Mouse (Mus musculus): ENCODE results near the gene Taf1a. TPM values are rescaled to one million over a fixed set of nuclear protein-coding genes. Genes with fewer than 3 reads are reported as not detected.
"Not testable (repeated sequence)": the region's sequence is repeated elsewhere in the genome, so short reads cannot be mapped to it uniquely, and the experiment has no call there.

Taf1a gene
- polyA plus RNA-seq (2015; fragmentation: Nextera tagmentation; extraction: Ambion mirVana): 3.9 TPM in 2 replicates

- Histone ChIP-seq H3K27me3 (ENCODE audit: control insufficient read depth, insufficient read depth, low read depth, low read length) (no peaks in the 10 kb centered on the region), H3K9ac (ENCODE audit: low read depth, low read length) (peak within 1 kb of the TSS; percentile 46), H3K4me3 (ENCODE audit: low read depth, low read length) (peak within 1 kb of the TSS; percentile 79), H3K36me3 (ENCODE audit: control insufficient read depth, insufficient read depth) (no peaks in the 10 kb centered on the region; the same call in 1 of the 2 replicates), H3K4me1 (ENCODE audit: control insufficient read depth, low read depth, low read length) (peaks cover 9% of the 10 kb centered on the region), H3K27ac (ENCODE audit: low read length) (no peak within 1 kb of the TSS), H3K4me2 (ENCODE audit: low read depth, low read length) (peak within 1 kb of the TSS; percentile 84), H3K9me3 (replicated peaks; ENCODE audit: control insufficient read depth, low read length) (no peaks in the 10 kb centered on the region)
- WGBS (ENCODE audit: insufficient replicate concordance): 5% methylated on average over 44 of the region's 44 CpGs
- peak; percentile 100 for ATAC-seq (ENCODE audit: low read depth)
These were observed at the start of gene Taf1a for GRCm38 (mm10) chr1:183388426-183389406. Gene Taf1a (plus strand): TSS chr1:183388981.

GRCm38 (mm10) chr1:183342902-183343301, 45.9 kb upstream of the Taf1a start:
- H3K4me3 ChIP-seq (ENCODE audit: low read depth, low read length); H3K4me1 ChIP-seq (ENCODE audit: control insufficient read depth, low read depth, low read length); H3K9me3 ChIP-seq (replicated peaks; ENCODE audit: control insufficient read depth, low read length); H3K4me2 ChIP-seq (ENCODE audit: low read depth, low read length); H3K27me3 ChIP-seq (ENCODE audit: control insufficient read depth, insufficient read depth, low read depth, low read length); ATAC-seq (ENCODE audit: low read depth); H3K27ac ChIP-seq (ENCODE audit: low read length); H3K9ac ChIP-seq (ENCODE audit: low read depth, low read length): not testable (repeated sequence)
- WGBS (ENCODE audit: insufficient replicate concordance): 85% methylated on average over 1 of the region's 1 CpGs
- peaks cover 10% of the 10 kb centered on the region for H3K36me3 ChIP-seq (ENCODE audit: control insufficient read depth, insufficient read depth)

- Histone ChIP-seq H3K9ac (ENCODE audit: low read depth, low read length) (peak overlapping the region; percentile 96), H3K27me3 (ENCODE audit: control insufficient read depth, insufficient read depth, low read depth, low read length) (no peaks in the 10 kb centered on the region), H3K4me3 (ENCODE audit: low read depth, low read length) (peak overlapping the region; percentile 95), H3K27ac (ENCODE audit: low read length) (peak overlapping the region; percentile 97), H3K9me3 (replicated peaks; ENCODE audit: control insufficient read depth, low read length) (no peaks in the 10 kb centered on the region), H3K4me2 (ENCODE audit: low read depth, low read length) (peak overlapping the region; percentile 84), H3K4me1 (ENCODE audit: control insufficient read depth, low read depth, low read length) (peaks cover 5% of the 10 kb centered on the region), H3K36me3 (ENCODE audit: control insufficient read depth, insufficient read depth) (peaks cover 4% of the 10 kb centered on the region)
- peak; percentile 97 for ATAC-seq (ENCODE audit: low read depth)
- under 1% methylated on average over 72 of the region's 72 CpGs for WGBS (ENCODE audit: insufficient replicate concordance)
These were observed 43.6 kb upstream of the Taf1a start for GRCm38 (mm10) chr1:183344886-183345816.

- Histone ChIP-seq H3K9ac (ENCODE audit: low read depth, low read length) (peak overlapping the region; percentile 96), H3K27me3 (ENCODE audit: control insufficient read depth, insufficient read depth, low read depth, low read length) (no peaks in the 10 kb centered on the region), H3K27ac (ENCODE audit: low read length) (peak overlapping the region; percentile 97; the same call in 1 of the 2 replicates), H3K4me1 (ENCODE audit: control insufficient read depth, low read depth, low read length) (peaks cover 5% of the 10 kb centered on the region), H3K4me3 (ENCODE audit: low read depth, low read length) (peak overlapping the region; percentile 95), H3K4me2 (ENCODE audit: low read depth, low read length) (peak overlapping the region; percentile 84), H3K36me3 (ENCODE audit: control insufficient read depth, insufficient read depth) (peaks cover 4% of the 10 kb centered on the region), H3K9me3 (replicated peaks; ENCODE audit: control insufficient read depth, low read length) (no peaks in the 10 kb centered on the region)
- WGBS (ENCODE audit: insufficient replicate concordance): 4% methylated on average over 10 of the region's 10 CpGs
- no peak for ATAC-seq (ENCODE audit: low read depth)
These were observed 43.0 kb upstream of the Taf1a start for GRCm38 (mm10) chr1:183345817-183346195.

GRCm38 (mm10) chr1:183349840-183350239, 38.9 kb upstream of the Taf1a start:
- ATAC-seq (ENCODE audit: low read depth): no peak
- WGBS (ENCODE audit: insufficient replicate concordance): 6% methylated on average over 6 of the region's 6 CpGs
- Histone ChIP-seq H3K4me2 (ENCODE audit: low read depth, low read length) (no peak overlapping the region), H3K4me3 (ENCODE audit: low read depth, low read length) (no peak overlapping the region), H3K9me3 (replicated peaks; ENCODE audit: control insufficient read depth, low read length) (no peaks in the 10 kb centered on the region), H3K9ac (ENCODE audit: low read depth, low read length) (no peak overlapping the region), H3K27me3 (ENCODE audit: control insufficient read depth, insufficient read depth, low read depth, low read length) (no peaks in the 10 kb centered on the region), H3K36me3 (ENCODE audit: control insufficient read depth, insufficient read depth) (no peaks in the 10 kb centered on the region), H3K27ac (ENCODE audit: low read length) (no peak overlapping the region), H3K4me1 (ENCODE audit: control insufficient read depth, low read depth, low read length) (peaks cover 5% of the 10 kb centered on the region)

GRCm38 (mm10) chr1:183358901-183359300, 29.9 kb upstream of the Taf1a start:
- Histone ChIP-seq H3K4me1 (ENCODE audit: control insufficient read depth, low read depth, low read length) (no peaks in the 10 kb centered on the region; the same call in 1 of the 2 replicates), H3K4me2 (ENCODE audit: low read depth, low read length) (no peak overlapping the region), H3K9me3 (replicated peaks; ENCODE audit: control insufficient read depth, low read length) (no peaks in the 10 kb centered on the region), H3K27ac (ENCODE audit: low read length) (no peak overlapping the region), H3K27me3 (ENCODE audit: control insufficient read depth, insufficient read depth, low read depth, low read length) (no peaks in the 10 kb centered on the region), H3K4me3 (ENCODE audit: low read depth, low read length) (no peak overlapping the region), H3K9ac (ENCODE audit: low read depth, low read length) (no peak overlapping the region), H3K36me3 (ENCODE audit: control insufficient read depth, insufficient read depth) (peaks cover 5% of the 10 kb centered on the region; the same call in 1 of the 2 replicates)
- ATAC-seq (ENCODE audit: low read depth): no peak
- 75% methylated on average over 3 of the region's 3 CpGs for WGBS (ENCODE audit: insufficient replicate concordance)

- Histone ChIP-seq H3K9me3 (replicated peaks; ENCODE audit: control insufficient read depth, low read length) (no peaks in the 10 kb centered on the region), H3K36me3 (ENCODE audit: control insufficient read depth, insufficient read depth) (peaks cover 5% of the 10 kb centered on the region; the same call in 1 of the 2 replicates), H3K4me2 (ENCODE audit: low read depth, low read length) (no peak overlapping the region), H3K27ac (ENCODE audit: low read length) (no peak overlapping the region), H3K4me1 (ENCODE audit: control insufficient read depth, low read depth, low read length) (no peaks in the 10 kb centered on the region; the same call in 1 of the 2 replicates), H3K4me3 (ENCODE audit: low read depth, low read length) (no peak overlapping the region), H3K27me3 (ENCODE audit: control insufficient read depth, insufficient read depth, low read depth, low read length) (no peaks in the 10 kb centered on the region), H3K9ac (ENCODE audit: low read depth, low read length) (no peak overlapping the region)
- 0 out of 2 replicates have a peak, but pooled peaks have one; percentile 32 for ATAC-seq (ENCODE audit: low read depth)
- WGBS (ENCODE audit: insufficient replicate concordance): 22% methylated on average over 5 of the region's 5 CpGs
These were observed 26.5 kb upstream of the Taf1a start for GRCm38 (mm10) chr1:183362301-183362700.

- no peak overlapping the region for H3K27ac ChIP-seq (ENCODE audit: low read length)
- ATAC-seq (ENCODE audit: low read depth): no peak
- no peaks in the 10 kb centered on the region for H3K9me3 ChIP-seq (replicated peaks; ENCODE audit: control insufficient read depth, low read length)
- no peak overlapping the region for H3K4me2 ChIP-seq (ENCODE audit: low read depth, low read length)
- no peaks in the 10 kb centered on the region; the same call in 1 of the 2 replicates for H3K4me1 ChIP-seq (ENCODE audit: control insufficient read depth, low read depth, low read length)
- H3K9ac ChIP-seq (ENCODE audit: low read depth, low read length): no peak overlapping the region
- peaks cover 3% of the 10 kb centered on the region for H3K27me3 ChIP-seq (ENCODE audit: control insufficient read depth, insufficient read depth, low read depth, low read length)
- 63% methylated on average over 14 of the region's 14 CpGs for WGBS (ENCODE audit: insufficient replicate concordance)
- H3K36me3 ChIP-seq (ENCODE audit: control insufficient read depth, insufficient read depth): peaks cover 5% of the 10 kb centered on the region; the same call in 1 of the 2 replicates
- no peak overlapping the region for H3K4me3 ChIP-seq (ENCODE audit: low read depth, low read length)
These were observed 25.8 kb upstream of the Taf1a start for GRCm38 (mm10) chr1:183362729-183363576.
